Mouse (Mus musculus) thymus, adult 2 months (tissue): ENCODE data around the gene Kcnq1.

ENCODE experiments used
- CTCF ChIP-seq: fragments of 200-500 bp; IDR thresholded peaks from 2 replicates; pipeline ENCODE4 v1.5.1; 2012; ENCODE audit warnings: mild to moderate bottlenecking, control low read depth, low read length, moderate library complexity, borderline replicate concordance; ENCODE audit not compliant: control insufficient read depth, poor library complexity, insufficient read depth; ENCODE audit errors: extremely low read depth
- POLR2A ChIP-seq: fragments of 200-500 bp; IDR thresholded peaks from 2 replicates; pipeline ENCODE4 v1.6.1; 2012; ENCODE audit warnings: mild to moderate bottlenecking, low read length, control low read depth, moderate library complexity; ENCODE audit not compliant: control insufficient read depth, poor library complexity, insufficient read depth; ENCODE audit errors: extremely low read depth

- TF ChIP-seq CTCF (no peak), POLR2A (no peak)
Measured at GRCm38 (mm10) chr7:143253126-143253871, 147.1 kb downstream of the Kcnq1 start.
